Mouse (Mus musculus): Measurements from ENCODE around the gene Rpl37. TPM values are rescaled to one million over a fixed set of nuclear protein-coding genes. Genes with fewer than 3 reads are reported as not detected.

Gene Rpl37
- polyA plus RNA-seq, 1 experiment from 2014 or later = 859 TPM

DNA sequence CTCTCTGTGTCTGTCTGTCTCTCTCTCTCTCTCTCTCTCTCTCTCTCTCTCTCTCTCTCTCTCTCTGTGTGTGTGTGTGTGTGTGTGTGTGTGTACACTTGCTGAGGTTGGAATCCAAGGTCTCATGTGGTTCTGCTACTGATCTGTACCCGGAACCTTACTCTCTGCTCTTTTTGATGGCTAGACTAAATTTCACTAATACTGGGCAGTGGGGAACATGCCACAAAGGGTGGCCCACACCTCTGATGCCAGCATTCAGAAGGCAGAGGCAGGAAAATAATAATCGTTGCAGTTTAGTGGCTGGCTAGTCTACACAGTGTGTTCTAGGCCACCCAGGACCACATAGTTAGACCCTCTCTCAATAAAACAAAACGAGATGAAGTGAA, 7.8 kb upstream of the Rpl37 start:
- no peak for DNase-seq (ENCODE audit: low spot score)
- no peaks in the 10 kb centered on the region for H3K36me3 ChIP-seq (ENCODE audit: insufficient read depth, low read length)
- peak overlapping the region; percentile 52; the same call in 1 of the 2 replicates for H3K4me2 ChIP-seq (ENCODE audit: low read length)
- H3K4me3 ChIP-seq (replicated peaks; ENCODE audit: low read depth, low read length) = peak overlapping the region; percentile 37
- 80% methylated on average over 3 of the region's 3 CpGs for WGBS
- H3K27ac ChIP-seq = peak overlapping the region; percentile 76; the same call in 1 of the 2 replicates
- H3K27me3 ChIP-seq (ENCODE audit: insufficient read depth, low read length) = no peaks in the 10 kb centered on the region
- TF ChIP-seq CTCF (IDR thresholded peaks at IDR 0.05; ENCODE audit: low read depth) = no peak
- H3K4me1 ChIP-seq (replicated peaks; ENCODE audit: insufficient read depth, low read length) = no peaks in the 10 kb centered on the region
- H3K9me3 ChIP-seq (replicated peaks; ENCODE audit: low read length) = no peaks in the 10 kb centered on the region
- no peak for ATAC-seq (replicated peaks; ENCODE audit: low FRiP score, low read depth)
- no peak overlapping the region for H3K9ac ChIP-seq (ENCODE audit: low read depth, low read length)

DNA sequence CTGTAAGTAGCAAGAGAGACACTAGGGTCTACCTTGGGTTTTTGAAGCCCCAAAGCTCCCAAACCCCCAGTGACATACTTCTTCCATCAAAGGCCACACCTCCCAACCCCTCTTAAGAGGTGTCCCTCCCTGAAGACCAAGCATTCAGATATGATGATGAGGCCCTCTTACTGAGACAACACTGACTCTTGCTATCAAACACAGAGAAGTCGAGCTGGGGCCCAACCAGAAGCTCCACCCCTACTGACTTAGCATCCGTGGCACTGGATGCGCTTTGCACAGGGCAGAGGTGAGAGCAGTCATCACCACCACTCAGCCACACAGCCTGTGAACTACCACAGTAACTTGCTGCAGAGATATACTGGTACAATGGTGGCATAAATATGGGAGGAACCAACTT, 3.8 kb upstream of the Rpl37 start:
- ATAC-seq (replicated peaks; ENCODE audit: low FRiP score, low read depth) (no peak), DNase-seq (ENCODE audit: low spot score) (no peak)
- no peak overlapping the region for H3K27ac ChIP-seq
- H3K4me3 ChIP-seq (replicated peaks; ENCODE audit: low read depth, low read length) = no peak overlapping the region
- no peaks in the 10 kb centered on the region for H3K27me3 ChIP-seq (ENCODE audit: insufficient read depth, low read length)
- TF ChIP-seq CTCF (IDR thresholded peaks at IDR 0.05; ENCODE audit: low read depth) = no peak
- no peaks in the 10 kb centered on the region for H3K9me3 ChIP-seq (replicated peaks; ENCODE audit: low read length)
- H3K4me1 ChIP-seq (replicated peaks; ENCODE audit: insufficient read depth, low read length) = no peaks in the 10 kb centered on the region
- no peak overlapping the region for H3K4me2 ChIP-seq (ENCODE audit: low read length)
- no peak overlapping the region for H3K9ac ChIP-seq (ENCODE audit: low read depth, low read length)
- 0 out of 2 replicates have a peak, but pooled peaks cover 2% of the 10 kb centered on the region for H3K36me3 ChIP-seq (ENCODE audit: insufficient read depth, low read length)
- 82% methylated on average over 3 of the region's 3 CpGs for WGBS

DNA sequence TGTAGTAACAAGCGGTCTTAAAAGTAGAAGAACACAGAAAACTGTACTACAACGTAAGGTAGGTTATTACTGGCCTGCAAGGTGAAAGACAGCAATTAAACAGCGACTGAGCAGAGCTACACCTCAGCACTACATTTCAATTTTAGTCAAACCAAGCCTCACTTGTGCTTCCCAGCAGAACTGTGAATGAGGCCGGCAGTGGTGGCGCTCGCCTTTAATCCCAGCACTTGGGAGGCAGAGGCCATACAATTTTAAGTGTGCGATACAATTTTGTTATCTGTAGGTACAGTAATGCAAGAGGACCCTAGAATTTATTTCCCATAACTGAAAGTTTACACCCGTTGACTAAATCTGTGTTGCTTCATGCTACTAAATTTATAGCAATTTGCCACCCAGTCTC, 1.3 kb upstream of the Rpl37 start:
- Histone ChIP-seq H3K4me3 (replicated peaks; ENCODE audit: low read depth, low read length) (peak overlapping the region; percentile 79), H3K9me3 (replicated peaks; ENCODE audit: low read length) (no peaks in the 10 kb centered on the region), H3K4me2 (ENCODE audit: low read length) (peak overlapping the region; percentile 70), H3K4me1 (replicated peaks; ENCODE audit: insufficient read depth, low read length) (no peaks in the 10 kb centered on the region), H3K36me3 (ENCODE audit: insufficient read depth, low read length) (peaks cover 22% of the 10 kb centered on the region), H3K9ac (ENCODE audit: low read depth, low read length) (peak overlapping the region; percentile 71; the same call in 1 of the 2 replicates), H3K27ac (peak overlapping the region; percentile 94), H3K27me3 (ENCODE audit: insufficient read depth, low read length) (no peaks in the 10 kb centered on the region)
- ATAC-seq (replicated peaks; ENCODE audit: low FRiP score, low read depth) = no peak
- no peak for TF ChIP-seq CTCF (IDR thresholded peaks at IDR 0.05; ENCODE audit: low read depth)
- WGBS = 47% methylated on average over 8 of the region's 8 CpGs
- DNase-seq (ENCODE audit: low spot score) = peak; percentile 46

DNA sequence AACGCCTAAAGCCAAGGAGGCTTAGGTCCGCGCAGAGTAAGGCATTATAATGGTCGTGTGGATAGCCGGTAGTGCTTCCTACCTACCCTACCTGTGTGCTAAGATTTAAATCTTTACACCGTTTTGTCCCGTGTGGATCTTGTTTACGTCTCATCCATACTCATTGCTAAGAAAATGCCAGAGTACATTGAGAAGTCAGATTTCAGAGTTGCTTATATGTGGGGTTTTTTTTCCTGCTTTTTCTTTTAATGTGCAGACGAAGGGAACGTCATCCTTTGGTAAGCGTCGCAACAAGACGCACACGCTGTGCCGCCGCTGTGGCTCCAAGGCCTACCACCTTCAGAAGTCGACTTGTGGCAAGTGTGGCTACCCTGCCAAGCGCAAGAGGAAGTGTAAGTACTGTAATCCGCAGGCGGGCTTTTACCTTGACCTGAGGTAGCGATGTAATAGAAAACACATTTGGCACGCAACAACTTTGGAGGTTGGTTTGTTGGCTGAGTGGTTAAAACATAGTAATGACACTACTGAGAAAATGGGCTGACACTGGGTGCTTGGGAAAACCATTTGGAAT, 671 bp downstream of the Rpl37 start:
- peak; percentile 45 for DNase-seq (ENCODE audit: low spot score)
- H3K36me3 ChIP-seq (ENCODE audit: insufficient read depth, low read length) = peaks cover 30% of the 10 kb centered on the region
- H3K9ac ChIP-seq (ENCODE audit: low read depth, low read length) = peak overlapping the region; percentile 88
- no peak for ATAC-seq (replicated peaks; ENCODE audit: low FRiP score, low read depth)
- H3K27me3 ChIP-seq (ENCODE audit: insufficient read depth, low read length) = no peaks in the 10 kb centered on the region
- H3K4me2 ChIP-seq (ENCODE audit: low read length) = peak overlapping the region; percentile 78
- peak overlapping the region; percentile 79 for H3K4me3 ChIP-seq (replicated peaks; ENCODE audit: low read depth, low read length)
- no peak for TF ChIP-seq CTCF (IDR thresholded peaks at IDR 0.05; ENCODE audit: low read depth)
- H3K27ac ChIP-seq = peak overlapping the region; percentile 75
- no peaks in the 10 kb centered on the region for H3K9me3 ChIP-seq (replicated peaks; ENCODE audit: low read length)
- WGBS = 1% methylated on average over 22 of the region's 22 CpGs
- no peaks in the 10 kb centered on the region for H3K4me1 ChIP-seq (replicated peaks; ENCODE audit: insufficient read depth, low read length)

DNA sequence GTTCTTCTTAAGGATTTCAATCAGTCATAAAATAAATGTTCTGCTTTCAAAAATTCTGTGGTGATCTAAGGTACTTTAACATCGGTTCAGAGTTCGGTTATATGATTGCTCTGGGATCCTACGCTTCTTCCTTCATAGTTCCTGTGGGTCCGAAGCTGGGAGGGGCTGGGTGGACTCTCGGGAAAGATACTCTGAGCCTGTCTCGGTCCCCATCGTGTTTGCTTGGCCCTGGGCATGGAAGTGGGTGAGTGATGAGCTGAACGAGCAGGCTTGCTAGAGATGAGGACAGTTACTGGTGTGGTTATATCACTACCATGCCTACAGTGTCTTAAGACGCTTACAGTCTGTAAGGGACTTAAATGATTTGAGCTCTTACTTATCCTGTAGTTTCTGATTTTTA, 2.2 kb downstream of the Rpl37 start:
- H3K36me3 ChIP-seq (ENCODE audit: insufficient read depth, low read length) = peaks cover 30% of the 10 kb centered on the region
- no peak for TF ChIP-seq CTCF (IDR thresholded peaks at IDR 0.05; ENCODE audit: low read depth)
- H3K4me3 ChIP-seq (replicated peaks; ENCODE audit: low read depth, low read length) = no peak overlapping the region
- no peaks in the 10 kb centered on the region for H3K27me3 ChIP-seq (ENCODE audit: insufficient read depth, low read length)
- H3K9me3 ChIP-seq (replicated peaks; ENCODE audit: low read length) = no peaks in the 10 kb centered on the region
- H3K4me1 ChIP-seq (replicated peaks; ENCODE audit: insufficient read depth, low read length) = no peaks in the 10 kb centered on the region
- 85% methylated on average over 9 of the region's 9 CpGs for WGBS
- no peak overlapping the region for H3K27ac ChIP-seq
- DNase-seq (ENCODE audit: low spot score) (no peak), ATAC-seq (replicated peaks; ENCODE audit: low FRiP score, low read depth) (no peak)
- H3K9ac ChIP-seq (ENCODE audit: low read depth, low read length) = peak overlapping the region; percentile 32; the same call in 1 of the 2 replicates
- H3K4me2 ChIP-seq (ENCODE audit: low read length) = no peak overlapping the region

DNA sequence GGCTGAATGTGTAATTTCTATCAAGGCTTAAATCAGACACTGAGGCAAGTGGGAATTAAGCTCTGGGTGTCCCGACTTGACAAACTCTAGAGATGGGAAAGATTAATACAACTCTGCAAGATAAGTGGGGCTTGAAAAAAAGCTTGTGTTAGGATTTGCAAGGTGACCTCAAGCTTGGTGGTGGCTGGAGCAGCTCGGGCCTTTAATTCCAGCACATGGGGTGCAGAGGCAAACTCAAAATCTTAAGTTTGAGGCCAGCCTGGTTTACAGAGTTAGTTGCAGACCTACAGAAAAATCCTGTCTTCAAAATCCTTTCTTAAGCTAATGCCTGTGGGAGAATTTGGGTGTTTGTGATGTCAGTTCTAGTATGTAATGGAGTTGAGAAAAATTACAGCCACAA, 2.7 kb downstream of the Rpl37 start:
- H3K4me1 ChIP-seq (replicated peaks; ENCODE audit: insufficient read depth, low read length) = no peaks in the 10 kb centered on the region

DNA sequence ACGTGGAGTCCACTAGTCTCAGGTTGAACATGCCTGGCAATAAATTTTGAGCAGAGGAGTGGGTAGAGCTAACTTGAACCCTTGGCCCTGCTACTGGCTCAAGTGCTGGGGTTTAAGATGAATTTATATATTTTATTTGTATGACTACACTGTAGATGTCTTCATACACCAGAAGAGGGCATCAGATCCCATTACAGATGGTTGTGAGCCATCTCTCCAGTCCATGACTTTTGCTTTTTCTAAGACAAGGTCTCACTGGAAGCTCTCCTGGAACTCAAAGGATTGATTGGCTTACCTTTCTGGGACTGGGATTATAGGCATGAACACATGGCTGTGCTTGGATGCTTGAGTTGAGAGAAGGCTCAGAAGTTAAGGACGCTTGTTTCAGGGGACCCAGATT, 3.3 kb downstream of the Rpl37 start:
- Histone ChIP-seq H3K4me2 (ENCODE audit: low read length) (no peak overlapping the region), H3K27ac (no peak overlapping the region), H3K4me1 (replicated peaks; ENCODE audit: insufficient read depth, low read length) (no peaks in the 10 kb centered on the region), H3K9ac (ENCODE audit: low read depth, low read length) (no peak overlapping the region), H3K27me3 (ENCODE audit: insufficient read depth, low read length) (no peaks in the 10 kb centered on the region), H3K4me3 (replicated peaks; ENCODE audit: low read depth, low read length) (no peak overlapping the region), H3K36me3 (ENCODE audit: insufficient read depth, low read length) (peaks cover 36% of the 10 kb centered on the region), H3K9me3 (replicated peaks; ENCODE audit: low read length) (no peaks in the 10 kb centered on the region)
- DNase-seq (ENCODE audit: low spot score) = peak; percentile 38
- ATAC-seq (replicated peaks; ENCODE audit: low FRiP score, low read depth) = no peak
- TF ChIP-seq CTCF (IDR thresholded peaks at IDR 0.05; ENCODE audit: low read depth) = peak; percentile 53
- 90% methylated on average over 2 of the region's 2 CpGs for WGBS

More for the DNA sequence above, 2.7 kb downstream of the Rpl37 start:
- Histone ChIP-seq H3K9me3 (replicated peaks; ENCODE audit: low read length) (no peaks in the 10 kb centered on the region), H3K27ac (no peak overlapping the region), H3K4me2 (ENCODE audit: low read length) (no peak overlapping the region), H3K4me3 (replicated peaks; ENCODE audit: low read depth, low read length) (no peak overlapping the region), H3K27me3 (ENCODE audit: insufficient read depth, low read length) (no peaks in the 10 kb centered on the region), H3K36me3 (ENCODE audit: insufficient read depth, low read length) (peaks cover 31% of the 10 kb centered on the region), H3K9ac (ENCODE audit: low read depth, low read length) (no peak overlapping the region)
- WGBS = 92% methylated on average over 2 of the region's 2 CpGs
- DNase-seq (ENCODE audit: low spot score) = no peak
- no peak for ATAC-seq (replicated peaks; ENCODE audit: low FRiP score, low read depth)
- no peak for TF ChIP-seq CTCF (IDR thresholded peaks at IDR 0.05; ENCODE audit: low read depth)
